Mouse (Mus musculus): ENCODE results near the gene Hsf5.
A peak's percentile ranks its signal among the peaks of the same experiment; 100 is the strongest.

Gene Hsf5

GRCm38 (mm10) chr11:87590841-87591525 is 26.0 kb upstream of the Hsf5 start:
- DNase-seq: peak; percentile 95

GRCm38 (mm10) chr11:87591526-87592353 is 25.2 kb upstream of the Hsf5 start, which contains the start of gene Mtmr4:
TSS of gene Mtmr4 (plus strand) at chr11:87592162.
- DNase-seq: peak; percentile 100

GRCm38 (mm10) chr11:87592354-87592695 is 24.6 kb upstream of the Hsf5 start:
- no peak for DNase-seq

GRCm38 (mm10) chr11:87592713-87593598 is 24.0 kb upstream of the Hsf5 start:
- DNase-seq: peak; percentile 95

DNA sequence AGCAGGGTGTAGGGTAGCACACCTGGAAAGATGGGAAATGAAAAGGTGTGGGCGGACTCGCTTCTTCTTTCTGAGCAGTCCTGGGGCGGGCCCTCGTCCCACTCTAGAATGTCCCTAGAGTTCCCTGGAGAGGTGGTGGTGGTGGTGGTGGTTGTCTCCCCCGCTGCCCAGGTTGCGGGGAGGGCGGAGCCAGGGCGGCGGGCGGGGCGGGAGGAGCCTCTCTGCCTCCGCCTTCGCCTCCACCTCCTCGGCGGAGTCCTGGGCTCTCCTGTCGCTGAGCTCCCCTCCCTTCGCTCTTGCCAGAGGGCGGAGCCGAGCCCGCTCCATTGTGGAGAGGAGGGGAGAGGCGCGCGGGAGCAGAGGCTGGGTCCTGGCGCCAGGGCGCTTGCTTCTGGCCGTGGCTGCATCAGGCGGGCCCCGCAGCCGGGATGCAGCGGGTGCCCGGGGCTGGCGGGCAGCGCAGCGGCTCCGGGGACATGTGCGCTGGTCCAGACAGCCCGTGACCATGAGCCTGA is 21.6 kb upstream of the Hsf5 start:
- DNase-seq: peak; percentile 99

DNA sequence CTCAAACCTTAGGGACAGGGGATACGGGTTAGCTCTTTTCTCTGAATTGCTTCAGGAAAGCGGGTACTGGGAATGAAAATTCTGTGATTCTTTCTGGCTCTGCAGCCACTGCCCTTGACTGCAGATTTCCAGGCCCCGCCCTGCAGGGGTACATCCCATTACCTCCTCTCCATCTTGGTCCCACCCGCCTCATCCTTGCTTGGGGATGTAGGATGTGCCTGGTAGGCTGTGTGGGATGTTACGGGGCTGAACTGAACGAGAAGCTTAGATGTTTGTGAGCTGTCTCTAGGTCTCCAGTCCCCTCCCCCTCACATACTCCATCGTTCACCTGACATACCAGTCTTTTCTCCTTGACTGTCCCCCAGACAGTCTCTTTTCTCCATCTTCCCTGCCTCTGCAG is 21.0 kb upstream of the Hsf5 start:
- DNase-seq: peak; percentile 92

GRCm38 (mm10) chr11:87596492-87596891 is 20.5 kb upstream of the Hsf5 start:
- DNase-seq: peak; percentile 89

- peak; percentile 88 for DNase-seq
Measured at GRCm38 (mm10) chr11:87597061-87597460, 19.9 kb upstream of the Hsf5 start.

- DNase-seq: peak; percentile 85
Measured at GRCm38 (mm10) chr11:87599395-87600089, 17.4 kb upstream of the Hsf5 start.

DNA sequence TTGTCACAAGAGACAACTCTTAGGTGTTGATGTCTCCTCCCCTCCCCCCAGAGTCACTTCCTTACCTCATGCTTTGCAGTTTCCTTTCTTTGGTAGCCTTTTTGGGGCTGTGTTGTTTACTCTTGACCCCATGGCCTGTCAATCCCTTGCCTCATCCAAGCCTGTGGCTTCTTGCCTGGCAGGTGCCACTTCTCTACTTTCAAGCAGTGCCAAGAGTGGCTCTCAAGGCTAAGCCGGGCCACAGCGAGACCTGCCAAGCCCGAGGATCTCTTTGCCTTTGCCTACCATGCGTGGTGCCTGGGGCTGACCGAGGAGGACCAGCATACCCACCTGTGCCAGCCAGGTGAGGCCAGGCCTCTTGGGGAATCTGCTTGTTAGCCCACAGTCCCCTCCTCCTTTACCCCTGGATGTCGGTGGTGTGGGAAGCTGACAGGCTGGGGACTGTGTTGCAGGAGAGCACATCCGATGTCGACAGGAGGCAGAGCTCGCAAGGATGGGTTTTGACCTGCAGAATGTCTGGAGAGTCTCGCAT is 16.6 kb upstream of the Hsf5 start:
- DNase-seq: peak; percentile 89

DNA sequence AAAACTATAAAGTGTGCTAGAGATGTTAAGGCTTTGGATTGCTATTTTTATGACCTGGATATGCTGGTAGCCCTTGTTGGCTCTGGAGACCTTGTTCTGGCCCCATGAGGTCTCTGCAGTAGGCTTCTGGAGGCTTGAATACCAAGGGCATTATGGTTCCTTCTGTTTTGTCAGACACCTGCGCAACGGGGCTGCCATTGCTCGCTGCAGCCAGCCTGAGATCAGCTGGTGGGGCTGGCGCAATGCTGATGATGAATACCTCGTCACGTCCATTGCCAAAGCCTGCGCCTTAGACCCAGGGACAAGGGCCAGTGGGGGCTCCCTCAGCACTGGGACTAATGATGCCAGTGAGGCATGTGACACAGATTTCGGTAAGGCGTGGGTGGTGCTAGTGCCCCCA is 14.7 kb upstream of the Hsf5 start:
- DNase-seq: peak; percentile 85

DNA sequence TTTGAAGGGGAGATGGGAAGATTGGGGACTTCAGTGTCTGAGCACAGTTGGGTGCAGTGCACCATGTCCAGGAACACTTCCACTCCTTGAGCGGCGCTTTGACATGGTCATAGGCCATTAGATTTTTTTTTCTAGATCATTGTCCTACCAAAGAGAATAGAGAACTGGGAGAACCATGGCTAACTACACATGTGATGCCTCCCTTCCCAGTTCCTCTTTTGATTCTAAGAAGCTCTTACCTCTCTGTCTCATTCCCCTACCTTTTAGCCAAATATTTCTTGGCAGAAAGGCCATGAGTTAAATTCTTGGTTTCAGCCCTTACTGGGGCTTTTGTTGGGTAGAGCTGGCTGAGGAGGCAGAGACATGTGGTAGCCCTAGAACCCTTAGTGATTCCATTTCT is 13.4 kb upstream of the Hsf5 start:
- DNase-seq: no peak

DNA sequence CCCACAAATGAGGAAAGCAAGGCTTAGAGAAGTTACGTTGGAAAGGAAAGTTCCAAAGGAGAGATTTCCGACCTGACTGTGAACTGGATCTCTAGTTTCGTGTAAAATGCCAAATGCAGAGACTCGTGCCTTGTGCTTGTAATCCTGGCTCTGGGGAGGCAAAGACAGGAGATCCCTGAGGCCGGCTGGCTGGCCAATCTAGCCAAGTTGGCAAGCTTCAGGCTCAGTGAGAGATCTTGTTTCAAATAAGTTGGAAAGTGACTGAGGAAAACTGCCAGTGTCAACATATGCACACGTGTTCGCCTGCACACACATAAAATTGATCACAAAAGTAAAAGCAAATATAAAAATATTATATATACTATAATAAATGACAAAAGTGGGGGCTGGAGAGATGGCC is 7.7 kb upstream of the Hsf5 start:
- DNase-seq: peak; percentile 91

- peak; percentile 88 for DNase-seq
Measured at GRCm38 (mm10) chr11:87611547-87611946, 5.4 kb upstream of the Hsf5 start.

- DNase-seq: no peak
Measured at GRCm38 (mm10) chr11:87613972-87614371, 3.0 kb upstream of the Hsf5 start.

DNA sequence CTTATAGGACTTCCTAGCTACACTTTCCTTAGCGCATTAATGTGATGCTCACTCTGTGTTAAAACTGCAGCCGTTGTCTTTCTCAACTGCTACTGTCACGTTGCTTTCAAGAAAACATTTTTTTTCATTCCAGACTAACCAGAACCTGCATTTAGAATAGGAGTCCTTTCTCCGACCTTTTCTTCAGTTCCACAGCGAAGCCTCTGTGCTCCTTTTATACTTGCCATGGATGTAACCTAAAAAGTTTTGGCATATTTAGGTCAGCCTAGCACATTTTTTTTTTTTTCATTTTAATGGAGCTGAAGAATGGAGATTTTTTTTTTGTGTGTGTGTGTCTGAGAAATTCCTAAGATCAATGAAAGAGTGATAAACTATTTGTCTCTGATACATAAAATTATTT is 1.4 kb upstream of the Hsf5 start:
- DNase-seq: no peak

DNA sequence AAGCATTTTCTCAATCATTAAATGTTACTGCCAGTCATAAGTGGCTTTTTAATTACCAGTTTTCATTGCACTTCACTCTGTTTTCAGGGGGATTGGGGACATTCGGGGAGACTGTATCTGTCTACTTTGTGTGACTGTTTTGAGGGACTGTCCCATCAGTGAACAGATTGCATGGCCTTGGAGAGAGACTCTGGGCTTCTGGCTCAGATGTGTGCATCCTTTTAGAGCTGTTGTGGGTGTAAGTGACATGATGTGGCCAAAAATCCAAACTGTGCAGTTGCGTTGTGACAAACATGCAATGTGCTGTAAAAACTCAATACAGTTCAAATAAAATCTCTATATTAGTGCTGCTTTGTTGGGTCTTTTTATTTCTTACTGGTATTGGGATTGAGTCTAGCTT is 1.0 kb upstream of the Hsf5 start:
- no peak for DNase-seq

DNA sequence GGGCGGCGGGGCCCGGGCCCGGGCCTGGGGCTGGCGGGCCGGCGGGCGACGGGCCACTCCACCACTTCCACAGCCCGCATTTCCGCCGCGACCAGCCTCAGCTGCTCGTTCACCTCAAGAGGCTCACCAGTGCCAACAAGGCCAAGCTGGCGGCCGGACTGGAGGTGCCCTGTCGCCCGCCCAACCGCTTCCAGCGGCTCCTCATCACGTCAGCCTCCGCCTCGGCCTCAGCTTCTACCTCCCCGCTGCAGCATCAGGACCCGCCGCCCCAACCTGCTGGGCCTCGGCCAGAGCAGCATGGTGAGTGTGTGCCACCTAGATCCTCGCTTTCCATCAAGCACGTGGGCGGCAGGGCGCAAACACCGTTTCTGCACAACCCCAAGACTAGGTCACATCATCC is 642 bp downstream of the Hsf5 start:
- no peak for DNase-seq

- peak; percentile 50 for DNase-seq
Measured at GRCm38 (mm10) chr11:87623160-87623559, 6.2 kb downstream of the Hsf5 start.

DNA sequence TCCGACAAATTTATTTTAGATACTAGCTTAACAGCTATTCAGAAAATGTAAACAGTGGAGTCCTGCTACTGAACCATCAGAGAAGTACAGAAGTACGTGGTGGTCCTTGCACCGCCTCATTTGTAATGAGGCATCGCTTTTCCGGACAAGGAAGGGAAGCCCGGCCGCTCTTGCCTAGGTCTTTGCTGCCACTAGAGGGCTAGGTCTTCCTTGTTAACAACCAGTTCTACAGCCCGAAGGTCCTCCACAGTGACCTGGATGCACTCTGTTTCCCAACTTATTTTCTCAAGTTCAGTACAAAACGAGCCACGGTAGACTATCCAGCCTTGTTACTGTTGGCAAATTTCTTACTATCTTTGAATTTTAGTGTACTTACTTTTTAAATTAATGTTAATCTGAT is 12.9 kb downstream of the Hsf5 start:
- DNase-seq: peak; percentile 68

DNA sequence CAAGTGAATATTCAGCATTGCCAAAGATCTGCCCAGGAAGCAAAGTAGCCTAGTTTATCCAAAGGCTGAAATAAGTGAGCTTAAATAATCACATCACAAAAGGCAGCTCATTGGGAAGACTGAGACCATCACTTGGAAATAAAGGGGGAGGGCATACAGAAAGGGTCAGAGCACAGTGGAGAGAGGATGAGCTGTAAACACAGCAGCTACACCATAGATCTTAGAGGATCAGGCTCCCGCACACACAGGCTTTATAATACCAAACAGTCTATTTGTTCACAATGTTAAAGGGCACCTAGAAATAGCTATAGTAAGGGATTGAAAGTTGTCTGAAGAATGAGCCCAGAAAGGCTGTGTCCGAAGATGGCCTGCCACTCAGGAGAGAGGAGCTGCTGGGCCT is 21.8 kb downstream of the Hsf5 start:
- DNase-seq: no peak

DNA sequence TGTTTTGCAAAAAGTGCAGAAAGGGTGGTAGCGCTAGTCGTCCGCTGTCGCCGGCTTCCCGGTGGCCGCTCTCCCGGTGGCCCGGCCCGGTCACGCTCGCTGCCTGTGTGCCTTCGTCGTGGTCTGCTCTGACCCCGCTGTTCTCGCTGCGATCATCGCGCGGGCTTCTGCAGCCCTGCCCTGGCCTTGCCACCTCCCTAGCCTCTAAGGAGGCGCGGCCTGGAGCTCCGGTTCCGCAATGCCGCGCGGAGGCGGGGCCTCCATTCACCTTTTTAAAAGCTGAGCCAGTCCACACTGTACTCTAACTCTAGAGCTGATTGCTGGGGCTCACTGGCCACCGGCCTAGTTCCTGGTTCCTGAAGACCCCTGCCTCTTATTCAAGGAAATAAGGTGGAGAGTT is 22.2 kb downstream of the Hsf5 start:
- DNase-seq: peak; percentile 97
